Mouse (Mus musculus): Measurements from ENCODE around the gene Pkp4. TPM values are rescaled to one million over a fixed set of nuclear protein-coding genes. Genes with fewer than 3 reads are reported as not detected.

Pkp4 gene
- total RNA-seq, 2 experiments from 2014 or later: 332 to 342 TPM

GRCm38 (mm10) chr2:59183541-59183940 is 22.9 kb downstream of the Pkp4 start:
- no peak for DNase-seq (ENCODE audit: low spot score in 2 of 2)

GRCm38 (mm10) chr2:59184107-59185064 is 23.7 kb downstream of the Pkp4 start:
- no peak for DNase-seq (ENCODE audit: low spot score in 2 of 2)

GRCm38 (mm10) chr2:59186122-59186521 is 25.5 kb downstream of the Pkp4 start:
- no peak for DNase-seq (ENCODE audit: low spot score in 2 of 2)

GRCm38 (mm10) chr2:59186966-59187365 is 26.3 kb downstream of the Pkp4 start:
- DNase-seq (ENCODE audit: low spot score in 2 of 2): no peak

GRCm38 (mm10) chr2:59188306-59188705 is 27.7 kb downstream of the Pkp4 start:
- no peak for DNase-seq (ENCODE audit: low spot score in 2 of 2)

- DNase-seq (ENCODE audit: low spot score in 2 of 2): no peak
Measured at GRCm38 (mm10) chr2:59189661-59190185, 29.1 kb downstream of the Pkp4 start.

GRCm38 (mm10) chr2:59190186-59190585 is 29.5 kb downstream of the Pkp4 start:
- DNase-seq (ENCODE audit: low spot score in 2 of 2): no peak

GRCm38 (mm10) chr2:59191466-59191865 is 30.8 kb downstream of the Pkp4 start:
- no peak for DNase-seq (ENCODE audit: low spot score in 2 of 2)

- no peak for DNase-seq (ENCODE audit: low spot score in 2 of 2)
Measured at GRCm38 (mm10) chr2:59193117-59193516, 32.5 kb downstream of the Pkp4 start.

GRCm38 (mm10) chr2:59197156-59197555 is 36.5 kb downstream of the Pkp4 start:
- no peak for DNase-seq (ENCODE audit: low spot score in 2 of 2)

GRCm38 (mm10) chr2:59199476-59199976 is 38.9 kb downstream of the Pkp4 start:
- DNase-seq (ENCODE audit: low spot score in 2 of 2): no peak

GRCm38 (mm10) chr2:59200511-59200910 is 39.9 kb downstream of the Pkp4 start:
- DNase-seq (ENCODE audit: low spot score in 2 of 2): no peak

- DNase-seq (ENCODE audit: low spot score in 2 of 2): no peak
Measured at GRCm38 (mm10) chr2:59202930-59203329, 42.3 kb downstream of the Pkp4 start.

- DNase-seq (ENCODE audit: low spot score in 2 of 2): no peak
Measured at GRCm38 (mm10) chr2:59203627-59204425, 43.2 kb downstream of the Pkp4 start.

- no peak for DNase-seq (ENCODE audit: low spot score in 2 of 2)
Measured at GRCm38 (mm10) chr2:59205092-59205491, 44.4 kb downstream of the Pkp4 start.

- no peak for DNase-seq (ENCODE audit: low spot score in 2 of 2)
Measured at GRCm38 (mm10) chr2:59206190-59206589, 45.5 kb downstream of the Pkp4 start.

- no peak for DNase-seq (ENCODE audit: low spot score in 2 of 2)
Measured at GRCm38 (mm10) chr2:59207240-59207639, 46.6 kb downstream of the Pkp4 start.

- DNase-seq (ENCODE audit: low spot score in 2 of 2): no peak
Measured at GRCm38 (mm10) chr2:59207725-59208124, 47.1 kb downstream of the Pkp4 start.

- no peak for DNase-seq (ENCODE audit: low spot score in 2 of 2)
Measured at GRCm38 (mm10) chr2:59208276-59208675, 47.6 kb downstream of the Pkp4 start.

- DNase-seq (ENCODE audit: low spot score in 2 of 2): no peak
Measured at GRCm38 (mm10) chr2:59211051-59211450, 50.4 kb downstream of the Pkp4 start.

- DNase-seq (ENCODE audit: low spot score in 2 of 2): no peak
Measured at GRCm38 (mm10) chr2:59212430-59212829, 51.8 kb downstream of the Pkp4 start.

GRCm38 (mm10) chr2:59212846-59213245 is 52.2 kb downstream of the Pkp4 start:
- DNase-seq (ENCODE audit: low spot score in 2 of 2): no peak
